Comparison of ENCODE assay signal across 8 mouse cellular contexts in the genomic region with DNA sequence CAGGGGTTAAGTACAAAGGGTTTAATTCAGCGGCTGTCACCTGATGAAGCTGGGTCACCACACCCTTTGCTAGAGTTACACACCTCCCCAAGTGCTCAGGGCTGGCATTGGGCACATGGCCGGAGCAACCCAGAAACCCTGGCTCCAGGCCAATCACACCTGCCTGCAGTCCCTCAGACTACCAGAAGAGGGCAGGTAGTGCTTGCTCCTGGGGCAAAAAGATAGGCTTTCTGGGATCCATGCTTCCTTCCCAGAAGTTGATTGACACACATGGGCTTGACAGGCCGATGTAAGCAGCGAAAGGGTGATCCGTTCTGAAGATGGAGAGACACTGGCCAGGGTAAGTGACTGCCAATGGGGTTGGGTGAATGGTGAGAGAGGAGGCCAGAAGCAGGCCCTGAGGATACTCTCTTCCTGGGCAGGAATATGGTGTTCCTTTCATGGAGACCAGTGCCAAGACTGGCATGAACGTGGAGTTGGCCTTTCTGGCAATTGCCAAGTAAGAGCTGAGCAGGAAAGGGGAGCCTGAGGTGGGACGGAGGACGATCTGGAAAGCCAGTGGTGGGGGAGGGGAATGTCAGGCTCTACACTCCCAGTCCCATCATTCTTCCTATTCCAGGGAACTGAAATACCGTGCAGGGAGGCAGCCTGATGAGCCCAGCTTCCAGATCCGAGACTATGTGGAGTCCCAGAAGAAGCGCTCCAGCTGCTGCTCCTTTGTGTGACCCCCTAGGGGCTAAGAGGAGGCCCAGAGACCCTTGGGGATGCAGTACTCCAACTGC. TPM values are rescaled to one million over a fixed set of nuclear protein-coding genes. Genes with fewer than 3 reads are reported as not detected.
A peak's percentile ranks its signal among the peaks of the same experiment; 100 is the strongest.
DNase-seq lines count a peak whose midpoint lies in the region; ATAC-seq and TF ChIP-seq lines count a peak whose summit lies in the region.

No protein-coding gene starts in this region.

- H3ac ChIP-seq in C2C12 (ENCODE audit: control insufficient read depth, insufficient read length, low read depth): no peak overlapping the region

- 0 out of 2 replicates have a peak, but pooled peaks have one; percentile 17 for ATAC-seq in erythroblast, adult 5-6 weeks (replicated peaks; ENCODE audit: low FRiP score, poor library complexity, severe bottlenecking)

- H3K79me3 ChIP-seq in C2C12 (ENCODE audit: low read depth): no peaks in the 10 kb centered on the region

- H3K79me2 ChIP-seq in C2C12 (ENCODE audit: control insufficient read depth, insufficient read depth): no peaks in the 10 kb centered on the region

- H3K36me3 ChIP-seq in C2C12 (ENCODE audit: control insufficient read depth, insufficient read depth): no peaks in the 10 kb centered on the region

- peak; percentile 41 for TF ChIP-seq CTCF in C2C12 (IDR thresholded peaks at IDR 0.05; ENCODE audit: control insufficient read depth, insufficient read depth, insufficient read length)

- H3K27me3 ChIP-seq in C2C12 (ENCODE audit: control insufficient read depth, insufficient read depth, insufficient read length): peaks cover 6% of the 10 kb centered on the region

- H3K4me3 ChIP-seq in C2C12 (ENCODE audit: insufficient read depth, poor library complexity, severe bottlenecking): no peak overlapping the region

- peak; percentile 80 for DNase-seq in gastrocnemius, adult 18-20 months (ENCODE audit: low spot score)
- no peak for DNase-seq in gastrocnemius, postnatal 25 days
- DNase-seq in adrenal gland, postnatal 4 days (ENCODE audit: low spot score in 2 of 2): peak; percentile 59 to 72
- DNase-seq in kidney, postnatal 4 days: peak; percentile 87
- peak; percentile 85 to 91 for DNase-seq in lung, postnatal 4 days
- DNase-seq in thymus, postnatal 14 days: peak; percentile 75

TF ChIP-seq in C2C12, 6 proteins besides CTCF, POLR2A, EP300 and RAD21:
- peak; percentile 29 for TF ChIP-seq MAX (IDR thresholded peaks at IDR 0.05)
- peak; percentile 14 for TF ChIP-seq USF1 (IDR thresholded peaks at IDR 0.05; ENCODE audit: low read depth)
- TF ChIP-seq FOSL1 (IDR thresholded peaks at IDR 0.05; ENCODE audit: insufficient read depth, low read length, poor library complexity, severe bottlenecking): no peak

RNA-seq across cellular contexts. Expression of a gene that starts 2.9 kb away (rescaled TPM):
- 1 to 10 TPM; 1.6 to 1.9 TPM for total RNA-seq in gastrocnemius, adult 18-20 months (2021)
- 1 to 10 TPM; 2.3 to 3.9 TPM for total RNA-seq in gastrocnemius, postnatal 25 days (2021)
- 19.1 TPM for polyA plus RNA-seq in C2C12 (2012; fragmentation: generic; extraction: Trizol)
- total RNA-seq in adrenal gland, postnatal 4 days (2021): 10 to 100 TPM; 28.9 to 37.6 TPM
- 22.2 and 22.5 TPM in 2 replicates for total RNA-seq in erythroblast, adult 5-6 weeks (2015; ENCODE audit: low replicate concordance)
- total RNA-seq in erythroblast, adult 5-6 weeks (2017; ENCODE audit: low replicate concordance): 17.7 and 19.1 TPM in 2 replicates

RNA-seq across cellular contexts. Expression of a gene that starts 26.4 kb away (rescaled TPM):
- not detected for total RNA-seq in gastrocnemius, adult 18-20 months (2021)
- not detected for total RNA-seq in gastrocnemius, postnatal 25 days (2021)
- polyA plus RNA-seq in C2C12 (2012; fragmentation: generic; extraction: Trizol): not detected
- total RNA-seq in adrenal gland, postnatal 4 days (2021): 1 to 10 TPM; 2.0 to 2.2 TPM
- 6.3 and 17.3 TPM in 2 replicates for total RNA-seq in erythroblast, adult 5-6 weeks (2015; ENCODE audit: low replicate concordance)
- 11.3 and 13.7 TPM in 2 replicates for total RNA-seq in erythroblast, adult 5-6 weeks (2017; ENCODE audit: low replicate concordance)

RNA-seq across cellular contexts. Expression of a gene that starts 27.1 kb away (rescaled TPM):
- 1 to 10 TPM; 7.5 to 7.9 TPM for total RNA-seq in gastrocnemius, adult 18-20 months (2021)
- total RNA-seq in gastrocnemius, postnatal 25 days (2021): 1 to 10 TPM; 4.1 to 5.8 TPM
- polyA plus RNA-seq in C2C12 (2012; fragmentation: generic; extraction: Trizol): 6.6 TPM
- total RNA-seq in adrenal gland, postnatal 4 days (2021): 10 to 100 TPM; 11.9 to 12.0 TPM
- total RNA-seq in erythroblast, adult 5-6 weeks (2015; ENCODE audit: low replicate concordance): 4.6 and 5.2 TPM in 2 replicates
- total RNA-seq in erythroblast, adult 5-6 weeks (2017; ENCODE audit: low replicate concordance): 0.85 and 1.5 TPM in 2 replicates

RNA-seq across cellular contexts. Expression of a gene that starts 27.5 kb away (rescaled TPM):
- total RNA-seq in gastrocnemius, adult 18-20 months (2021): 10 to 100 TPM; 12.6 to 20.2 TPM
- total RNA-seq in gastrocnemius, postnatal 25 days (2021): 10 to 100 TPM; 10.7 to 13.2 TPM
- polyA plus RNA-seq in C2C12 (2012; fragmentation: generic; extraction: Trizol): 9.1 TPM
- 10 to 100 TPM; 21.6 to 22.1 TPM for total RNA-seq in adrenal gland, postnatal 4 days (2021)
- 3.1 and 8.8 TPM in 2 replicates for total RNA-seq in erythroblast, adult 5-6 weeks (2015; ENCODE audit: low replicate concordance)
- 8.8 and 10.5 TPM in 2 replicates for total RNA-seq in erythroblast, adult 5-6 weeks (2017; ENCODE audit: low replicate concordance)
